Mouse (Mus musculus) stomach, postnatal 0 days (tissue): ENCODE measurements around the gene Grk4.

Experiments
- CTCF ChIP-seq: IDR thresholded peaks from 2 replicates; pipeline ENCODE4 v1.5.1; 2016; ENCODE audit warnings: antibody characterized with exemption, low read depth, mild to moderate bottlenecking, moderate library complexity
- EP300 ChIP-seq: optimal IDR thresholded peaks from 2 replicates; pipeline ENCODE3; 2016; ENCODE audit warnings: antibody characterized with exemption

GRCm38 (mm10) chr5:34771818-34772217 lies 111.6 kb downstream of the Grk4 start:
- TF ChIP-seq CTCF (no peak), EP300 (no peak)
